Mouse (Mus musculus): ENCODE data around the gene Ceacam19. TPM values are rescaled to one million over a fixed set of nuclear protein-coding genes. Genes with fewer than 3 reads are reported as not detected.

Ceacam19 gene
- total and polyA plus RNA-seq, 3 experiments = 0.05 TPM; not detected in 2

DNA sequence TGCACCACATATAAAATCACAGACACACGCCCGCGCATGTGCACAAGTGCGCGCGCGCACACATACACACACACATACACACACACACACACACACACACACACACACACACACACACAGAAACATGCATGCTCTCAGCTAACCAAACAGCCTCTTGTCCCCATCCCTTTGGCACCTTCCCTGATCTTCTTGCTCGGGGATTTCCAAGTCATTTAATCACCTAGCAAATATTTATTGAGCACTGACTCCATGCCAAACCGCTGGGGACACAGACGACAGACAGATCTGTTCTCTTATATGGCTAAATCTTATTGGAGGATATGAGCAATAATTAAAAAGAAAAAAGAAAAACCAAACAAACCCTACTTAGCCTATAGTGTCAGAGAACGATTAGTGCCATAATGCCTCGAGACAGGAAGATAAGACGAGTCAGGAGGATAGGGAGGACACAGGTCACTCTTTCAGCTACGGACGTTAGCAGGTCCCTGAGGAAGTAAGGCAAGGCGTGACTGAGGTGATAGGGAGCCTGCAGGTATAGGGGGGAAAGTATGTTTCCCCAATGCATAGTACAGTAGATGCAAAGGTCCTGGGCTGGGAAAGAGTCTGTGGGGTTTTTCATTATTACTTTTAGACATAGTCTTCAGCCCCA, 19.9 kb downstream of the Ceacam19 start:
- Histone ChIP-seq H3K4me3 (ENCODE audit: low read depth, low read length) (no peak overlapping the region), H3K9me3 (replicated peaks) (no peaks in the 10 kb centered on the region), H3K27me3 (ENCODE audit: insufficient read depth, low read length) (peaks cover 3% of the 10 kb centered on the region; the same call in 1 of the 2 replicates), H3K36me3 (replicated peaks) (no peaks in the 10 kb centered on the region), H3K4me1 (ENCODE audit: insufficient read depth, low read depth, low read length) (peaks cover 22% of the 10 kb centered on the region)
- DNase-seq (ENCODE audit: low spot score) = no peak
- no peak for ATAC-seq (ENCODE audit: extremely low read depth, insufficient number of reproducible peaks, low FRiP score, poor library complexity, severe bottlenecking)
- TF ChIP-seq POLR2AphosphoS5 (IDR thresholded peaks at IDR 0.05; ENCODE audit: insufficient replicate concordance, low read depth, low read length) (no peak), GATA2 (IDR thresholded peaks at IDR 0.05; ENCODE audit: borderline replicate concordance, low read depth, low read length) (no peak), CTCF (IDR thresholded peaks at IDR 0.05; ENCODE audit: low read depth, low read length) (no peak), GATA1 (IDR thresholded peaks at IDR 0.05; ENCODE audit: borderline replicate concordance, low read length) (no peak), TAL1 (conservative IDR thresholded peaks at IDR 0.05; ENCODE audit: low read depth, low read length) (no peak)

DNA sequence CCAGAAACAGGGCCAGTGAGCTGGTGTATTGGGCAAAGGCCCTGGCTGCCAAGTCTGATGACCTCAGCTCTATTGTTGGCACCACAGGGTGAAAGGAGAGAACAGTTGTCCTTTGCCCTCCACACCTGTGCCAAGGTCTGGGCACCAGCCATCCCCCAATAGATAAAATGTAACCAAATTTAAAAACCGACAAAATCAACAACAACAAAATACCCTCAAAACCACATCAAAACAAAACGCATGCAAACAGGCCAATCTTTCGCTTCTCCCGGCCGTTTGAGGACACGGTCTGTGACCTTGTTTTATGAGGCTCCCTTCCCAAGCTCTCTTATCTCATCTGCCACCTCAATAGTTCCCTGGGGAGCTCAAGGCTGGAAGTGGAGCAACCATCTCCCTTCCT, 21.3 kb downstream of the Ceacam19 start:
- ATAC-seq (ENCODE audit: extremely low read depth, insufficient number of reproducible peaks, low FRiP score, poor library complexity, severe bottlenecking) = no peak
- no peak for DNase-seq (ENCODE audit: low spot score)
- TF ChIP-seq CTCF (IDR thresholded peaks at IDR 0.05; ENCODE audit: low read depth, low read length) = no peak
- no peak for TF ChIP-seq GATA1 (IDR thresholded peaks at IDR 0.05; ENCODE audit: borderline replicate concordance, low read length)
- no peak for TF ChIP-seq POLR2AphosphoS5 (IDR thresholded peaks at IDR 0.05; ENCODE audit: insufficient replicate concordance, low read depth, low read length)
- TF ChIP-seq TAL1 (conservative IDR thresholded peaks at IDR 0.05; ENCODE audit: low read depth, low read length) = no peak
- no peak for TF ChIP-seq GATA2 (IDR thresholded peaks at IDR 0.05; ENCODE audit: borderline replicate concordance, low read depth, low read length)
- no peaks in the 10 kb centered on the region for H3K36me3 ChIP-seq (replicated peaks)
- peaks cover 15% of the 10 kb centered on the region for H3K4me1 ChIP-seq (ENCODE audit: insufficient read depth, low read depth, low read length)
- peaks cover 3% of the 10 kb centered on the region; the same call in 1 of the 2 replicates for H3K27me3 ChIP-seq (ENCODE audit: insufficient read depth, low read length)
- H3K9me3 ChIP-seq (replicated peaks) = no peaks in the 10 kb centered on the region
- no peak overlapping the region for H3K4me3 ChIP-seq (ENCODE audit: low read depth, low read length)

DNA sequence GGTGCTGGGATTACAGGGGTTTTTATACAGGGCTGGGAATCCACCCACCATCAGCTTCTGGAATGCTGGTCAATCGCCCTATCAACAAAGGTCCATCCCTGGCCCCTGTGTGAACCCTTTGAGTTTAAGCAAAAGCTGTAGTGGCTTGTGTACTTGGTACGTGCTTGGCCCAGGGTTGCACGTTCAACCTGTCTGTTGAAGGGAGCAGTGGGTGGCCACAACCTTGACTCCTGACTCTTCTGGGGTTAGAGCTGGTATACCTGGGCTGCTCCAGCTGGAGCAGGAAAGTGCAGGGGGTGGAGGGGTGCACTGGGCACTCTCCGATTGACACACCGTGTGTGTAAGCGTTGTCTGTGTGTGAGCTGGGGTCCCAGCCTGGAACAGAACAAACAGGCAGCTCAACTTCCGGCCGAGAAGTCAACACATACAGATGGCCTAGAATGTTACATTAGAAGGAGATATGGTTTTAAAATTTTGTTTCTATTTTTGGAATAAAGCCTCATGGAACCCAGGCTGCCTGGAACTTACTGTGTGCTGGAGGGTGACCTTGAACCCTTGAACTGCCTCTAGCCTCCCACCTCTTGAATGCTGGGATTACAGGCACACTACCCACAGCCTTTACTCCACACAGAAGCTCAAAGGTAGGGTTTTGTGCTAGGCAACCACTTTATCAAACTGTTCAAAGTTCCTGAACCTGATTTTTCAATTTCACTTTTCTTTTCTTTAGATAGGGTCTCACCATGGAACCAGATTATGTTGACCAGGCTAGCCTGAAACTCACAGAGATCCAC, 22.3 kb downstream of the Ceacam19 start:
- Histone ChIP-seq H3K36me3 (replicated peaks) (no peaks in the 10 kb centered on the region), H3K4me1 (ENCODE audit: insufficient read depth, low read depth, low read length) (peaks cover 5% of the 10 kb centered on the region), H3K27me3 (ENCODE audit: insufficient read depth, low read length) (peaks cover 8% of the 10 kb centered on the region; the same call in 1 of the 2 replicates), H3K9me3 (replicated peaks) (no peaks in the 10 kb centered on the region), H3K4me3 (ENCODE audit: low read depth, low read length) (no peak overlapping the region)
- no peak for DNase-seq (ENCODE audit: low spot score)
- no peak for ATAC-seq (ENCODE audit: extremely low read depth, insufficient number of reproducible peaks, low FRiP score, poor library complexity, severe bottlenecking)
- TF ChIP-seq GATA1 (IDR thresholded peaks at IDR 0.05; ENCODE audit: borderline replicate concordance, low read length) (no peak), POLR2AphosphoS5 (IDR thresholded peaks at IDR 0.05; ENCODE audit: insufficient replicate concordance, low read depth, low read length) (no peak), TAL1 (conservative IDR thresholded peaks at IDR 0.05; ENCODE audit: low read depth, low read length) (no peak), CTCF (IDR thresholded peaks at IDR 0.05; ENCODE audit: low read depth, low read length) (no peak)

DNA sequence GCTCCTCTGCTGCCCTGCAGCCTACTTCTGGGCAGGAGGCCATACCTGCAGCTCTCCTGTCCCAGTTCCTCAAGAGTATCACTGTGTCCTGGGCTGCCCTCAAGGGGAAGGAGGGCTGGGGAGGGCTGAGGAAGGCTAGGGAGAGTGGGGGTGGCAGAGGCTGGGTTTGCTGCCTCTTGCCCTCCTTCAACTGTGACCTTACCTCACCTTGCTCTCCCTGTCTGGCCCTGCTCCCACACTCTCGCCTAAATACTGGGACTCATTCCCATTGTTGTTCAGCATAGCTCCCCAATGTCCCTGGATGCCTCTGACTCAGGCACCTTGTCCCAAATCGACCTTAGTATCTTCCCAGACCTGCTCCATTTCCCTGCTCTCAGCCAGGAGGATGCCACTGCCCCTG, 23.5 kb downstream of the Ceacam19 start:
- no peak for ATAC-seq (ENCODE audit: extremely low read depth, insufficient number of reproducible peaks, low FRiP score, poor library complexity, severe bottlenecking)
- Histone ChIP-seq H3K36me3 (replicated peaks) (no peaks in the 10 kb centered on the region), H3K27me3 (ENCODE audit: insufficient read depth, low read length) (peaks cover 16% of the 10 kb centered on the region; the same call in 1 of the 2 replicates), H3K9me3 (replicated peaks) (no peaks in the 10 kb centered on the region), H3K4me3 (ENCODE audit: low read depth, low read length) (no peak overlapping the region), H3K4me1 (ENCODE audit: insufficient read depth, low read depth, low read length) (no peaks in the 10 kb centered on the region)
- TF ChIP-seq POLR2AphosphoS5 (IDR thresholded peaks at IDR 0.05; ENCODE audit: insufficient replicate concordance, low read depth, low read length) (no peak), TAL1 (conservative IDR thresholded peaks at IDR 0.05; ENCODE audit: low read depth, low read length) (no peak)
- no peak for DNase-seq (ENCODE audit: low spot score)

DNA sequence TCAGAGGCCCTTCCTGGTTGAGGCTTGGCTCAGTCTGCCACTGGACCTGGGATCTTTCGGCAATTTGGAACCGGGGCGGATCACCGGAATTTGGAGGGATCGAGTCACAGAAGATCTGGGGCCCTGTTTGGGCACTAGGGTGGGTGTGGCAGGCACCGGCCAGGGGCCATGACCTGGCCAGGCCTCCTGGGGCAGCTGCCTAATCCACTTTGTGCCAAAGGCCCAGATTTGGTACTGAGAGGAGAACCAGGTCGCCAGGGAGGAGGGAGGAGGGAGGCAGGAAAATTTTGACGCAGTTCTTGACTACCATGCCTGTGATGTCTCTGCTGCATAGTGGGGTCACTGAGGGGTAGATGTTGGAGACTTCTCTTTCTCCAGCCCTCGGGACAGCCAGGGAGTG, 26.6 kb downstream of the Ceacam19 start, which contains the start of gene Ceacam16:
TSS of gene Ceacam16 (minus strand) at position 101 of the 400 bp plus-strand sequence.
- H3K27me3 ChIP-seq (ENCODE audit: insufficient read depth, low read length) = peaks cover 22% of the 10 kb centered on the region; the same call in 1 of the 2 replicates
- H3K9me3 ChIP-seq (replicated peaks) = no peaks in the 10 kb centered on the region
- DNase-seq (ENCODE audit: low spot score) = no peak
- TF ChIP-seq TAL1 (conservative IDR thresholded peaks at IDR 0.05; ENCODE audit: low read depth, low read length) (no peak), GATA2 (IDR thresholded peaks at IDR 0.05; ENCODE audit: borderline replicate concordance, low read depth, low read length) (no peak), GATA1 (IDR thresholded peaks at IDR 0.05; ENCODE audit: borderline replicate concordance, low read length) (no peak), POLR2AphosphoS5 (IDR thresholded peaks at IDR 0.05; ENCODE audit: insufficient replicate concordance, low read depth, low read length) (no peak), CTCF (IDR thresholded peaks at IDR 0.05; ENCODE audit: low read depth, low read length) (no peak)
- no peak for ATAC-seq (ENCODE audit: extremely low read depth, insufficient number of reproducible peaks, low FRiP score, poor library complexity, severe bottlenecking)
- H3K4me3 ChIP-seq (ENCODE audit: low read depth, low read length) = no peak within 1 kb of the TSS
- H3K4me1 ChIP-seq (ENCODE audit: insufficient read depth, low read depth, low read length) = no peaks in the 10 kb centered on the region
- H3K36me3 ChIP-seq (replicated peaks) = no peaks in the 10 kb centered on the region

DNA sequence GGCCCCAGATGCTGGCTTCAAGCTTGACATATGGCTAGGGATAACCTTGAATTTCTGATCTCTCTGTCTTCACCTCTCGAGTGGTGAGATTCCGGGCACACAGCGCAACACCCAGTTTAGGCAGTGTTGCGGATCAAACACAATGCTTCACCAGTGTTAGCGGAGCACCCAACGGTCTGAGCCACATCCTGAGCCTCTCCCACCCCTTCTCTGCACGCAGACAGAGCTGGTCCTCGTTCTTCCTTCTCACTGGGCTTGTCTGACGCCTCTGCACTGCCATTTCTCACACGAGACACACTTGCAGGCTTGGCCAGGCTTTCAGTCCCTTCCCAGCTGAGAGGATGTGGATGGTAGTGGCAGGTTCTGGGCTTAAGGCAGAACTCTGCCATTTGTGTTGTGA, 28.0 kb downstream of the Ceacam19 start:
- no peak for DNase-seq (ENCODE audit: low spot score)
- TF ChIP-seq CTCF (IDR thresholded peaks at IDR 0.05; ENCODE audit: low read depth, low read length) (no peak), GATA1 (IDR thresholded peaks at IDR 0.05; ENCODE audit: borderline replicate concordance, low read length) (no peak), GATA2 (IDR thresholded peaks at IDR 0.05; ENCODE audit: borderline replicate concordance, low read depth, low read length) (no peak), TAL1 (conservative IDR thresholded peaks at IDR 0.05; ENCODE audit: low read depth, low read length) (no peak), POLR2AphosphoS5 (IDR thresholded peaks at IDR 0.05; ENCODE audit: insufficient replicate concordance, low read depth, low read length) (no peak)
- Histone ChIP-seq H3K27me3 (ENCODE audit: insufficient read depth, low read length) (peaks cover 26% of the 10 kb centered on the region; the same call in 1 of the 2 replicates), H3K9me3 (replicated peaks) (no peaks in the 10 kb centered on the region), H3K36me3 (replicated peaks) (no peaks in the 10 kb centered on the region), H3K4me1 (ENCODE audit: insufficient read depth, low read depth, low read length) (no peaks in the 10 kb centered on the region), H3K4me3 (ENCODE audit: low read depth, low read length) (no peak overlapping the region)
- no peak for ATAC-seq (ENCODE audit: extremely low read depth, insufficient number of reproducible peaks, low FRiP score, poor library complexity, severe bottlenecking)
